Mouse (Mus musculus) cortical plate, adult 2 months (tissue): ENCODE results near the gene St6galnac5. TPM values are rescaled to one million over a fixed set of nuclear protein-coding genes. Genes with fewer than 3 reads are reported as not detected.

Source experiments
- H3K27ac ChIP-seq: fragments of 200-500 bp; 2 replicates; pipeline ENCODE4 v1.5.1; 2012; ENCODE audit warnings: low read length, control low read depth, inconsistent platforms; ENCODE audit not compliant: insufficient read depth
- H3K4me1 ChIP-seq: fragments of 200-500 bp; 2 replicates; pipeline ENCODE4 v1.6.1; 2011; ENCODE audit warnings: low read length; ENCODE audit not compliant: control insufficient read depth, insufficient read depth
- H3K4me3 ChIP-seq: fragments of 200-500 bp; 2 replicates; pipeline ENCODE4 v1.5.1; 2011; ENCODE audit warnings: mild to moderate bottlenecking, low read length, control low read depth; ENCODE audit not compliant: insufficient read depth
- CTCF ChIP-seq: fragments of 200-500 bp; IDR thresholded peaks from 2 replicates; pipeline ENCODE4 v1.5.1; 2011; ENCODE audit warnings: mild to moderate bottlenecking, control low read depth, low read length; ENCODE audit not compliant: insufficient read depth; ENCODE audit errors: extremely low read depth
- POLR2A ChIP-seq: fragments of 200-500 bp; IDR thresholded peaks from 2 replicates; pipeline ENCODE4 v1.6.1; 2011; ENCODE audit warnings: mild to moderate bottlenecking, low read length, control low read depth; ENCODE audit not compliant: insufficient read depth; ENCODE audit errors: extremely low read depth
- polyA plus RNA-seq: library from polyadenylated mRNA; depleted of rRNA; stranded (reverse); fragments of >200 nt; gene quantifications from 2 replicates; pipeline ENCODE4 v1.2.3, GENCODE M21; 2012

The St6galnac5 gene
- polyA plus RNA-seq, 1 experiment, result 28.7 TPM

GRCm38 (mm10) chr3:152881706-152882105, 100.3 kb downstream of the St6galnac5 start:
- TF ChIP-seq CTCF (no peak), POLR2A (no peak)
- Histone ChIP-seq H3K27ac (no peak overlapping the region), H3K4me3 (no peak overlapping the region), H3K4me1 (peaks cover 2% of the 10 kb centered on the region; the same call in 1 of the 2 replicates)

DNA sequence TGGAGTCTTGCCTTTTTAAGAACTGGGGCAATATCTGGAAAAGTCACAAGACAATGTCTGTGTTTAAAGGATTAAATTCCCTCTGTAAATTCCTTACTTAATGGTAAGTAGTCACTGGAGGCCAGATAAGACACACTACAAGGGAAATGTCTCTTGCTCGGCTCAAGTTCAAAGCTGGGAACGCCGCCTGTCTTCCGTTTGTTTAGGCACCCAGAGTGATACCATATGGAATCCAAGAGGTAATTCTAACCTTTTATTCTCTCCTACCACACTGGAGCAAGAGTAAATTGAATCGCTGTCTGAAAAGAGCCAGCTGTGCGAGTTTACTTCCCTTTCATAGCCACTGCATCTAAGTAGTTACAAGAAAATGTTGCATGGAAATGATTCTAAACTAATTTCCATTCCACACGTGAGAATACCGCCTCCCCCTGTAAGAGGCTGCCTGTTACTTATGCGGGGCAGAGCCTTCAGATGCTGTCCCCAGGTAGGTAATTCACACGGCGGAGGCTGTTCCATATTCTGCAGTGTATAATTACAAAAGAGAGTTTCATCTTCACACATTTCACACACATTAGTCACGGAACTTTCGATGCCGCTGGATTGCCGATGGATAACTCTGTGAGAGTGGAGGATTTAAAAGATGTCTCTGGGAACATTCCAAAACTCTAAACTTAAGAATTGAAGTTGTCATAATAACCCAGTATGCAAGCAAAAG, 101.8 kb downstream of the St6galnac5 start:
- no peak overlapping the region for H3K4me3 ChIP-seq
- no peak overlapping the region for H3K27ac ChIP-seq
- TF ChIP-seq POLR2A, result no peak
- no peak for TF ChIP-seq CTCF
- peaks cover 2% of the 10 kb centered on the region; the same call in 1 of the 2 replicates for H3K4me1 ChIP-seq

DNA sequence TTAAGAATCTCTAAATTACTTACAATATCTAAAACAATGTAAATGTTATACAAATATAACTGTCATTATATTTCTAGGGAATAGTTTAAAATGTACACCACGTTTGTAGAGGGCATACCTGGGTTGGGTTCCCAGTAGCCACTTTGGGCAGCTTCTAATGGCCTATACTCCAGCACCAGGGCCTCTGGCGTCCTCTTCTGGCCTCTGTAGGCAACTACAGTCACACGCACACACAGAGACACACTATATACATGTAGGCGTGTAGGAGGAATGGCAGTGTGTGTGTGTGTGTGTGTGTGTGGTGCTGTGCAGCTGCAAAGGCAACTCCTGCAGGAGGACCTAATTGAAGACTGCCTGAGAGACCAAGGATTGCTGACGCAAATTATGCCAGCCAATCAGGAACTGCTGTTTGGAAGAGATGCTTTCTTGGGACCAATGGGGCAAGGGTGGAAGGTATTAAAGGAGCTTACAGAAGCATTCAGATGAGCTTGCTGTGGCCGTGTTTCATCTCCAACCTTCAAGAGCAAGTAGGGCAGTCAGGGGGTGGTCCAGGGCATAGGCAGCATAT, 106.2 kb downstream of the St6galnac5 start:
- TF ChIP-seq CTCF (0 out of 2 replicates have a peak, but pooled peaks have one; percentile 5), POLR2A (no peak)
- no peak overlapping the region for H3K4me3 ChIP-seq
- H3K27ac ChIP-seq, result no peak overlapping the region
- H3K4me1 ChIP-seq, result peaks cover 1% of the 10 kb centered on the region

DNA sequence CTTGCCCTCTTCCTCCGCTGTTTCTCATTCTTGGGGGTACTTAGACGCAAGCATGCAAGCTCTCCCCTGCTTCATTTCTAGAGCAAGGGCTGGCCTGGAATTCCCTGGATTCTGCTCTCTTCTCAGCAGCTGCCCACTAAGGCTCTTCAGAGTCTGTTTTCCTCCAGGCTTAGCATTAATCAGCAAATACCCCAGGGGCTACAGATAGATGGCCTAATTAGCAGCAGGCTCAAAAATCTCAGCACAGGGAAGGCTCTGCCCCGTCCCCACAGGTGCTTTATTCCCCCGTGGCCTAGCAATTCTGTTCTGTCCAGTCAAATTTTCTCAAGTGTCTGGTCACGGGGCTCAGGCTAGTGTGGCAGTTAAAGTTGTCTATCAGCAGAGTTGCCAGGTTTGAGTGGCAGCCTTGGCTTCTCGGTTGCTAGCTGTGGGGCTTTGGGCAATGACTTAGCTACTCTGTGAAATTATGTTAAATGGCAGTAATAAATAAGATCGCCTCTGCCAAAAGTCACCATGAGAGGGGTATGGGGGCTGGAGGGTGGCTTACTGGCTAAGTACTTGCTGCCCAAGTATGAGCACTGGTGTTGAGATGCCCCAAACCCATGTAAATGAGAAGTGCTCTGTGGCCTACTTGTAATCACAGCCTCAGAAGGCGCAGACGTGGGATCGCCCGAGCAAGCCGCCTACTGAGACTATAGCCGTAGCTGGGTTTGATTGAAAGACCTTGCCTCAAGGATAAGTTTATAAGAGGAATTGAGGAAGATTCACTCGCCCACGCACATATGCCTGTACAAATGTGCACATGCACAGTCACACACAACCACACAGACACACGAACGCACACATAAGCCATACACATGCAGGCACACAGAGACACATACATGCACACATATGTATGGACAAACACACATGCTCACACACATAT, 107.4 kb downstream of the St6galnac5 start:
- Histone ChIP-seq H3K4me1 (peaks cover 1% of the 10 kb centered on the region), H3K27ac (no peak overlapping the region), H3K4me3 (no peak overlapping the region)
- TF ChIP-seq POLR2A, result no peak
- no peak for TF ChIP-seq CTCF

- Histone ChIP-seq H3K27ac (no peak overlapping the region), H3K4me3 (no peak overlapping the region), H3K4me1 (peaks cover 1% of the 10 kb centered on the region)
- no peak for TF ChIP-seq CTCF
- no peak for TF ChIP-seq POLR2A
Measured at GRCm38 (mm10) chr3:152872596-152872995, 109.5 kb downstream of the St6galnac5 start.

- peaks cover 4% of the 10 kb centered on the region for H3K4me1 ChIP-seq
- no peak overlapping the region for H3K27ac ChIP-seq
- H3K4me3 ChIP-seq, result no peak overlapping the region
- TF ChIP-seq CTCF, result no peak
- no peak for TF ChIP-seq POLR2A
Measured at GRCm38 (mm10) chr3:152872054-152872453, 110.0 kb downstream of the St6galnac5 start.

DNA sequence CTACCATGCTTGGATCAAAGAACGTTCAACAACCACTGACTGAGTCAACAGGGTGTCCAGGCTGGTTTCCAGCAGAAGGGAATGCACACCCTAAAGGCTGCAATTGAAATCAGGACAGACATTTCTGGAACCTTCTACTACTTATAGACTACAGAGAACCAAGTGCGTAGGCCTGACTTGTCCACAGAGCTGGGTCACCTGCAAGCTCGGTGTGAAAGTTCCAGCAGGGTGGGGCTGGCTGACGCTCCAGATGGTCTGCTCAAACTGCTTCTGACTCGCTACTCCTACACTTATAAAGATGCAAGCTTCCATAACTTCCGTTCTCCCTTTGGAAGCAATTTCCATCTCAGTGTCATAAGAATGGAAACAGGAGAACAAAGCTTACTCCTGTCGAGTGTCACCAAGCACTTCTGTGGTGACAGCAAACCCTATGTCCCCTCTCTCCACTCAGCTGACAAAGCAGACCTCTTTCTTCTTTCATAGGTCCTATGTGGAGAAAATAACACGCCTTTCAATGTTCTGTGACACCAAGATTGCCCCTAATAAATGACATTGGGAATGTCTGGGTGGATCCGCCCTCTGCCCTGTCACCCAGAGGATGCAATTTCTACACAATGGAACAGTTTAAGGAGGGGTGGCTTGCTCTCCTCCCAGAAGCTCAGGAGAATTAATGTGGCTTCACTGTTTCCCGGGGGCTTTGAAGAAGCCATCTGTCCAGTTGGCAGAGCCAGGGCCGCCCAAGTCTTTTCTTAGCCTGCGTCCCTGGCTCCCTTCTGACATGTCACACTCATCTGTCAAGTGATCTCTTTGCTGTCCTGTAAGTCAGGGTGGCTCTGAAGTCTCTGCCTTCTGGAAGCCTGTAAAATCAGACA, 114.2 kb downstream of the St6galnac5 start:
- Histone ChIP-seq H3K4me1 (peaks cover 4% of the 10 kb centered on the region), H3K4me3 (no peak overlapping the region), H3K27ac (no peak overlapping the region)
- TF ChIP-seq POLR2A, result no peak
- TF ChIP-seq CTCF, result no peak

DNA sequence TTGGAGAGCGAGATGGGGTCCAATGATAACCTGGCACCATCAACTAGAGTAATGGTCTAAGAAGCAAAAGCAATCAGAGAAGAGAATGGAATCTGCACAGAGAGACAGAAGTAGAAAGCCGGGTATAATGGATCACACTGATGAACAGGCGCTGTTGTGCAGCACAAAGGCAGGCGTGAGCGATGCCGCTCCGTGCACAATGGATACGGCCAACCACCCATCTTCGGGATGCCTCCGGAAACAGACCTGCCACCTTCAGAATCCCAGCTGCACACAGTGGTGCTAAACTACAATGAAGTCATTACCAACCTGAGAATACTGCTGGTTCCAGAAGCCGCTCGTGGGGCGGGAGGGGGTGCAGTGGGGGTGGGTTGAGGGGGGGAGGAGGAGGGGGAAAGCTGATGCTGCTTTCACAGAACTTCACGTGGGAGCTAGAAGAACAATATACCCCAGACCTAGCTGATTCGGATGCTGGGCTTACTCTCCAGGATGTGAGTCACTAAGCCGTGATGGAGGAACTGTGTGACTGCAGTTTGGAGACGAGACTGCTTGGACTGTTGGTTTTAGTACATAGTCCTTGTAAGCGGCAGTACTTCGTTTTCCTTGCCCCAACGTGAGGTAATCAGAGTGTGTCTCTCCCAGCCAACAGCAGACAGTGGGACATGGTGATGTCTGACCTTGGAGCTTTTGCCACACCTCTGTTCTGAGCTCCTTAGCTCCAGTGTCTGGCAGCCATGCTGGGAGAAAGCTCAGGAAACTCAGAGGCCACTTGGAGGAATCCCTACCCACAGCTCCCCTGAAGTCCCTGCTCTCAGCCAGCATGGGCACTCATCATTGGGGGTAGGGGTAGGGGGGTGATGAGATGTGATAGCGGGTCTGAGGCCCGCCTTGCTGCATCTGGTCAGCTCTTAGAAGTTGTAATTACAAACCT, 115.7 kb downstream of the St6galnac5 start:
- Histone ChIP-seq H3K4me1 (peaks cover 4% of the 10 kb centered on the region), H3K4me3 (no peak overlapping the region), H3K27ac (no peak overlapping the region)
- TF ChIP-seq CTCF (no peak), POLR2A (no peak)
